Mouse (Mus musculus): ENCODE data around the gene Tenm2.

Tenm2 gene

DNA sequence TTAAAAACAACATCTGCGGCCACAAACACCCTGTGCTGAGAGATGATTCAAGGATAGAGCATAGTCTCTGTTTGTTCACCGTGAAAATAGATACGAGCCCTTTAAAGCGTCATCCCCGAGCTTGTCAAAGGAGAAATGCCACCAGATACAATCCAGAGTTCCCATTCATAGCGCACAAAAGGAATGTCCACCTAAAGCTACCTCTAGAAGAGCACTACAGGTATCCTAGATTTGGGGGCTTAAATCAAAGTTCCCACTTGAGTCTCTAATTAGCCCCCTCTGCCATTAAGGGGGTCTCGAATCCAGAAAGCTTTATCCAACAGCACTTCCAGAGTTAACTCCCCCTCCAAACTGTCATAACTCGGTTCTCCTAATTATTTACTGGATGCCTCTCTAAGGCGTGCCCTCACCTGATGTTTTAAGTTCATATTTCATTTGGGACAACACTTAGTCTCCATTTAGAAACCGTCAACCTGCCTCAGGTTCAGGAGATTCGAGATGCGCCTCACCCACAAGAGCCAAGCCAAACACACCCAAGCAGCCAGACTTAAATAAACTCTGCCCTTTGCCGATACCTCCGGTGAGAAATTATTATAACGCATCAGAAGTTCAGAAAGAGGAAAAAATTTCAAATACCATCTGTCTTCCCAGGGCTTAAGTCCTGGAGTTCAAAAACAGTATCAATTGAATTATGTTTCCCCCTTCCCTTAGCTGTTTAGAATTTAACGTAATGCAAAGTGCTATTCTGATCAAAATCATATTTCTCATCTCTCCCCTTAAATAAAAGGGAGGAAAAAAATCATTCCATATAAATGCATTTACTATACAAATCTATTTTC is 559.1 kb downstream of the Tenm2 start:
- in situ Hi-C loops (cut with MboI; ENCODE audit: low pct_unique_long_range_greater_than_20kb in 1 of 2, low sequenced_read_pairs in 2 of 2, unreplicated experiment in 1 of 2), result no loop called here

- in situ Hi-C loops (cut with MboI; ENCODE audit: low pct_unique_long_range_greater_than_20kb in 1 of 2, low sequenced_read_pairs in 2 of 2, unreplicated experiment in 1 of 2), result no loop called here
These were observed 560.8 kb downstream of the Tenm2 start for GRCm38 (mm10) chr11:36674902-36675422.

DNA sequence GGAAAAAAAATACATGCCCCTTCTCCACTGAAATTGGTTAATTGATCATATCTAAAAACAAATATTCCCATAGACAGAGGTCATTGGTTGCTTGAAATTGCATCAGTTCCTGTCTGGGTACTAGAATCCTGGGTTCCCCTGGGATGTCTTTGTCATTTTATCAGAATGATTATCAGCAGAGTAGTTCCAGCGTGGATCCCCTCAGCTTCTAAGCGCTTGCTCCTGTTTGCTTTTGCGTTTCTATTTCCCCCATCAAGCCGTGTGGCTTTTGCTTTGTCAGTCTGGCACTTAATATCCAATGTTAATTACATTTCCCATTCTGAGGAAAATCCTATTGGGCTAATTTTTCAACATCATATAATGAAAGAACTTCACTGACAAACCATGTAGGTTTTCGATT is 561.6 kb downstream of the Tenm2 start:
- in situ Hi-C loops (cut with MboI; ENCODE audit: low pct_unique_long_range_greater_than_20kb in 1 of 2, low sequenced_read_pairs in 2 of 2, unreplicated experiment in 1 of 2), result no loop called here

GRCm38 (mm10) chr11:36671196-36671595 is 564.6 kb downstream of the Tenm2 start:
- in situ Hi-C loops (cut with MboI; ENCODE audit: low pct_unique_long_range_greater_than_20kb in 1 of 2, low sequenced_read_pairs in 2 of 2, unreplicated experiment in 1 of 2), result no loop called here

DNA sequence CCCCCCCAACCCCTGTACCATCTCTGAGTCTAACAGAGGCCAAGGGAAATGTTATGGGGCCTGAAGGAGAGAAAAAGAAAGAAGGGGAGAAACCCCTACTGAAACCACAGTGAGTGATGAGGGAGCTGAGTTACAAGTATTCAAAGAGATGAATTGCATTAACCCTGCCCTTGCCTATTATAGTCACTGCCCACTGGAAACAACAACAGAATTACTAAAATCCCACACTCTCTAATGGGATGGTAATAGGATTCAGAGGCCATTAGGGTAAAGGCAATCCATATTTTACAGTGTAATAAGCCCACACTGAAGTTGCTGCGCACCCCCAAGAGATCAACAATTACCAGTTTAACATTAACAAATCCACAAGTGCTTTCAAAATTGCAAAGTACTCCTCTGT is 571.7 kb downstream of the Tenm2 start:
- in situ Hi-C loops (cut with MboI; ENCODE audit: low pct_unique_long_range_greater_than_20kb in 1 of 2, low sequenced_read_pairs in 2 of 2, unreplicated experiment in 1 of 2), result no loop called here

DNA sequence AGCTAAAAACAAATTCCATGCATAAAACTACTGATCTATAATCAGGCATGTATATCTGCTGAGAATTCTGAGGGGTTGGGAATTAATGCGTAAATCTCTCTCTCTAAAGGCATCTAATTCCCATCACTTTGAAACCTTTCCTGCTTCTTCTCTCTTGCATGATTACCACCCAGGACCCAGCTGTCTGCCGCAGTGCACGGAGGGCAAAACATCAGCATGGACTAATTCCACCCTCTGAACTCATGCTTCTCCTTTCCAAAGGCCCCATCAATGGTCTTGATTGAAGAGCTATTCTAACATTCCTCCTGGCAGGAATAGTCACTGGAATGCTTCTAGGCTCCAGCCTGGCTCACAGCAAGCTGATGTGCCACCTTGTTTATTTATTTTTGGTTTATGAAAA is 572.2 kb downstream of the Tenm2 start:
- in situ Hi-C loops (cut with MboI; ENCODE audit: low pct_unique_long_range_greater_than_20kb in 1 of 2, low sequenced_read_pairs in 2 of 2, unreplicated experiment in 1 of 2), result no loop called here

GRCm38 (mm10) chr11:36653656-36654323 is 582.0 kb downstream of the Tenm2 start:
- in situ Hi-C loops (cut with MboI; ENCODE audit: low pct_unique_long_range_greater_than_20kb in 1 of 2, low sequenced_read_pairs in 2 of 2, unreplicated experiment in 1 of 2), result no loop called here

DNA sequence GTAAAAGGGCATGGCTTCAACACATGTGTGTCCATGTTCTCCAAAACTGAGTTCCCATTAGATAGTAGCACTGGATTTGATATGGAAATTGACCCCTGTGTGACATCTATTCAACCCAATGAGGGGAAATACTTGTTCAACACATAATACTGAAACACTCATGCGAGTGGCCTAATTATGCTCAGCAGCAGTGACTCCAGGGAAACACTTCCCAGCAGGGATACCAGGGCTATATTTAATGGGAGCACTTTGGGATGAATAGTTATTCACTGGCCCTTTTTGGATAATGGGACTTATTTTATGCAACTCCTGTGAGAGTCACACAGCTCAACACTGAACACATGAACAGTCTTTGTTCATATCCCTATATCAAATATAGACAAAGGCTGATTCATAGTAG is 588.6 kb downstream of the Tenm2 start:
- in situ Hi-C loops (cut with MboI; ENCODE audit: low pct_unique_long_range_greater_than_20kb in 1 of 2, low sequenced_read_pairs in 2 of 2, unreplicated experiment in 1 of 2), result no loop called here

DNA sequence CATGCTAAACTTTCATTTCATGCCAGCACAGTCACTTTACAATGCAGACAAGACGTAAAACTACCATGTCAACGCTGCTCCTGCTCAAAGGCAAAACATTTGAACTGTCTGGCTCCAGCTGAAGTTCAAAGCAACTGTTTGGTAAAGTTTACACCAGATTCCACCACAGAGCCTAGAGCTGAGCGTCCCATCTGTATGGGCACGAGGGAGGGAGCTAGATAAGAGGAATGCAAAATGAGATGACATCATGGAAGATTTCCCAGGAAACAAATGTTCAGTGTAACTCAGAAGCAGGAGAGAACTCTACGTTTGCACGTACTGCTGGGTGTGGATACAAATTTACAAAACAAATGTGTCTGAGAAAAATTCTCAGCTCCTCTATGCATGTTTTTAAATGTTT is 600.7 kb downstream of the Tenm2 start:
- in situ Hi-C loops (cut with MboI; ENCODE audit: low pct_unique_long_range_greater_than_20kb in 1 of 2, low sequenced_read_pairs in 2 of 2, unreplicated experiment in 1 of 2), result no loop called here

- in situ Hi-C loops (cut with MboI; ENCODE audit: low pct_unique_long_range_greater_than_20kb in 1 of 2, low sequenced_read_pairs in 2 of 2, unreplicated experiment in 1 of 2), result no loop called here
These were observed 603.6 kb downstream of the Tenm2 start for GRCm38 (mm10) chr11:36632201-36632600.

GRCm38 (mm10) chr11:36613807-36614206 is 622.0 kb downstream of the Tenm2 start:
- in situ Hi-C loops (cut with MboI; ENCODE audit: low pct_unique_long_range_greater_than_20kb in 1 of 2, low sequenced_read_pairs in 2 of 2, unreplicated experiment in 1 of 2), result no loop called here

DNA sequence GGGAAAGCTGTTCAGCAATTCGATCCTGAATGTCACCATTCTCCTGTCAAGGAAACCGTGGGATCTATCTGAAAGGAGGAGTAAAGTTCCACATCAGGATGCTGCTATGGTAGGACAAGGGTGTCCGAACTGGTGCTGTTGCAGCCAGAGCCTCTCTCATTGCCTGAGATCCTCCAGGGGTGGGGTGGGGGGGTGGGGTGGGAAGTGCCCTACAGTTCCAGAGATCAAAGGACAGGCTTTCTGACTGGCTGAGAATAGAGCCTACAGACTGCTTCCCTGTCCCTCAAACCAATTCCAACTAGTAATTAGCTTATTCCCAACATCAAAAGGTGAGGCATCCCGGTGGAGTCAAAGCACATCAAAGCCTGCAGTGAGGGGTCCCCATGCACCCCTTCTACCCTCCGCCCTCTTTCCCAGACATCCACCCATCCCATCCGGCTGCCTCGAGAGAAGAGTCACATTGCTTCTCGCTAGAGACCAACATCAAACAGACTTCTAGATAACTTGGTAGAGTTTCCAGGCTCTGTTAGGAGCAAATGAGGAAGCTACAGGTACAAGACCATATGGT is 630.9 kb downstream of the Tenm2 start:
- in situ Hi-C loops (cut with MboI; ENCODE audit: low pct_unique_long_range_greater_than_20kb in 1 of 2, low sequenced_read_pairs in 2 of 2, unreplicated experiment in 1 of 2), result no loop called here

- in situ Hi-C loops (cut with MboI; ENCODE audit: low pct_unique_long_range_greater_than_20kb in 1 of 2, low sequenced_read_pairs in 2 of 2, unreplicated experiment in 1 of 2), result no loop called here
These were observed 631.5 kb downstream of the Tenm2 start for GRCm38 (mm10) chr11:36604272-36604671.

- in situ Hi-C loops (cut with MboI; ENCODE audit: low pct_unique_long_range_greater_than_20kb in 1 of 2, low sequenced_read_pairs in 2 of 2, unreplicated experiment in 1 of 2), result no loop called here
These were observed 643.3 kb downstream of the Tenm2 start for GRCm38 (mm10) chr11:36592471-36592870.

DNA sequence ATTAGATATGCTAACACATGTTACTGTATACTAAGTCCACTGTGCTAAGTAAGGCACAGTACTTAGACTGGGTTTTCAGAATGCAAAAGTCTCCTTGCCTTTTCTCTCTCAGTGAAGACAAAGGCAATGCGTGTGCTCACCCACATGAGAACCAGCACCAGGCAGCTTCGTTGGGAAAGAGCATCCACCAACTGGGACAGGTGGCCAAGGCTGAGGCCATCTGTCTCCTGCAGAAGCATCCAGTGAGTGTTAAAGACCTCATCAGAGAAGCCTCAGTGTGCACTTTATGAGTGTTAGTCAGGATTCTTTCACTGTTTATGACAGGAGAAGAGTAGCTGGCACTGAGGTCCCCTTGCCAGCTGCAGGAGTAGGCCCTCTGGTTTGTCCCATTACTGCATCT is 669.6 kb downstream of the Tenm2 start:
- in situ Hi-C loops (cut with MboI; ENCODE audit: low pct_unique_long_range_greater_than_20kb in 1 of 2, low sequenced_read_pairs in 2 of 2, unreplicated experiment in 1 of 2), result no loop called here

GRCm38 (mm10) chr11:36562851-36563250 is 672.9 kb downstream of the Tenm2 start:
- in situ Hi-C loops (cut with MboI; ENCODE audit: low pct_unique_long_range_greater_than_20kb in 1 of 2, low sequenced_read_pairs in 2 of 2, unreplicated experiment in 1 of 2), result no loop called here

GRCm38 (mm10) chr11:36560785-36561548 is 674.8 kb downstream of the Tenm2 start:
- in situ Hi-C loops (cut with MboI; ENCODE audit: low pct_unique_long_range_greater_than_20kb in 1 of 2, low sequenced_read_pairs in 2 of 2, unreplicated experiment in 1 of 2), result no loop called here

GRCm38 (mm10) chr11:36557316-36557715 is 678.4 kb downstream of the Tenm2 start:
- in situ Hi-C loops (cut with MboI; ENCODE audit: low pct_unique_long_range_greater_than_20kb in 1 of 2, low sequenced_read_pairs in 2 of 2, unreplicated experiment in 1 of 2), result no loop called here

- in situ Hi-C loops (cut with MboI; ENCODE audit: low pct_unique_long_range_greater_than_20kb in 1 of 2, low sequenced_read_pairs in 2 of 2, unreplicated experiment in 1 of 2), result no loop called here
These were observed 682.5 kb downstream of the Tenm2 start for GRCm38 (mm10) chr11:36553286-36553685.
